Mouse (Mus musculus) CH12.LX (cell line): Measurements from ENCODE around the gene Abi3bp.

Source experiments
- NRF1 ChIP-seq: IDR thresholded peaks from 2 replicates; pipeline ENCODE4 v1.6.1; 2014; ENCODE audit warnings: low read depth, mild to moderate bottlenecking, inconsistent platforms, low read length, improper control_type of control experiment, moderate library complexity
- POLR2A ChIP-seq: IDR thresholded peaks from 2 replicates; pipeline ENCODE4 v1.6.1; 2011; ENCODE audit warnings: low read depth, mild to moderate bottlenecking, improper control_type of control experiment, low read length
- USF2 ChIP-seq: conservative IDR thresholded peaks from 2 replicates; pipeline ENCODE4 v1.6.1; 2011; ENCODE audit warnings: low read depth, low read length, improper control_type of control experiment

DNA sequence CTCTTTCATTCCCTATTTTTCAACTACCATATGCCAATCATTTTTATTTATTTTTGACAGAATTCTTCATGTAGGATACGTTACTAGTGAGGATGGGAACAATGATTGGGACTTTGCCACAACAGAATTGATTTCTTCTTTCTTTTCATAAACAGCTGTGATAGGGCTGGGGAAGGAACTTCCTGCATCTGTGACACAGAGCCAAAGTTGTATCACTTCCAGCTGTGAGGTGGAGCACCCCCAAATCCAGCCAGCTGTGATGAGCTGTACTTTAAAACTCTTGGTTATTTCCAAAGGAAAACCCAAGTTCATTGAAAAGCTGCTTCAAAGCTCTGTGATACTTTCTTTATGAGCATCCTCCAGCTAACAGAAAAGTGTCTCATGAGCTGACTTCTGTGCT, 101.9 kb downstream of the Abi3bp start:
- TF ChIP-seq POLR2A = no peak
- no peak for TF ChIP-seq NRF1
- TF ChIP-seq USF2 = no peak
